Mouse (Mus musculus): ENCODE results near the gene Tnp1. TPM values are rescaled to one million over a fixed set of nuclear protein-coding genes. Genes with fewer than 3 reads are reported as not detected.

The Tnp1 gene
- total RNA-seq, 1 experiment, result not detected

GRCm38 (mm10) chr1:72969113-72969812 lies 46.4 kb downstream of the Tnp1 start:
- Histone ChIP-seq H3K9ac (ENCODE audit: insufficient read depth, low read depth, low read length, poor library complexity, severe bottlenecking) (no peak overlapping the region), H3K27ac (ENCODE audit: insufficient read depth, low read depth, low read length, poor library complexity, severe bottlenecking) (no peak overlapping the region), H3K4me3 (ENCODE audit: insufficient read depth in 1 of 2, low read depth in 1 of 2, low read length in 2 of 2, poor library complexity in 1 of 2, severe bottlenecking in 1 of 2) (no peak overlapping the region), H3K4me1 (ENCODE audit: control insufficient read depth in 2 of 2, insufficient read depth in 2 of 2, low read length in 2 of 2, poor library complexity in 1 of 2) (no peaks in the 10 kb centered on the region), H3K36me3 (ENCODE audit: control insufficient read depth, insufficient read depth, low read length, poor library complexity, severe bottlenecking) (no peaks in the 10 kb centered on the region), H3K9me3 (ENCODE audit: control insufficient read depth, insufficient read depth, low read depth, low read length) (no peaks in the 10 kb centered on the region)
- in situ Hi-C loops (cut with MboI; ENCODE audit: low sequenced_read_pairs in 2 of 2, unreplicated experiment in 2 of 2), result no loop called here
- no peak for DNase-seq (ENCODE audit: low read depth, low spot score)
- TF ChIP-seq MAFK (IDR thresholded peaks at IDR 0.05; ENCODE audit: insufficient read depth, low read depth, low read length), result no peak
- TF ChIP-seq ZC3H11A (IDR thresholded peaks at IDR 0.05; ENCODE audit: borderline replicate concordance, low read depth, low read length), result no peak
- TF ChIP-seq HCFC1 (IDR thresholded peaks at IDR 0.05; ENCODE audit: borderline replicate concordance, insufficient read depth, low read length), result no peak
- TF ChIP-seq CHD2 (IDR thresholded peaks at IDR 0.05; ENCODE audit: low read depth, low read length), result no peak
- no peak for TF ChIP-seq ZNF384 (IDR thresholded peaks at IDR 0.05; ENCODE audit: low read depth, low read length)

- Histone ChIP-seq H3K9ac (ENCODE audit: insufficient read depth, low read depth, low read length, poor library complexity, severe bottlenecking) (no peak overlapping the region), H3K4me3 (ENCODE audit: insufficient read depth in 1 of 2, low read depth in 1 of 2, low read length in 2 of 2, poor library complexity in 1 of 2, severe bottlenecking in 1 of 2) (no peak overlapping the region), H3K36me3 (ENCODE audit: control insufficient read depth, insufficient read depth, low read length, poor library complexity, severe bottlenecking) (no peaks in the 10 kb centered on the region), H3K27ac (ENCODE audit: insufficient read depth, low read depth, low read length, poor library complexity, severe bottlenecking) (no peak overlapping the region), H3K9me3 (ENCODE audit: control insufficient read depth, insufficient read depth, low read depth, low read length) (no peaks in the 10 kb centered on the region), H3K4me1 (ENCODE audit: control insufficient read depth in 2 of 2, insufficient read depth in 2 of 2, low read length in 2 of 2, poor library complexity in 1 of 2) (peaks cover 0 to 8% of the 10 kb centered on the region in 2 experiments; a peak in 2 of 4 replicates)
- in situ Hi-C loops (cut with MboI; ENCODE audit: low sequenced_read_pairs in 2 of 2, unreplicated experiment in 2 of 2), result no loop called here
- DNase-seq (ENCODE audit: low read depth, low spot score), result no peak
- TF ChIP-seq CHD2 (IDR thresholded peaks at IDR 0.05; ENCODE audit: low read depth, low read length) (no peak), ZC3H11A (IDR thresholded peaks at IDR 0.05; ENCODE audit: borderline replicate concordance, low read depth, low read length) (no peak), HCFC1 (IDR thresholded peaks at IDR 0.05; ENCODE audit: borderline replicate concordance, insufficient read depth, low read length) (no peak), MAFK (IDR thresholded peaks at IDR 0.05; ENCODE audit: insufficient read depth, low read depth, low read length) (no peak), ZNF384 (IDR thresholded peaks at IDR 0.05; ENCODE audit: low read depth, low read length) (no peak)
Observed at GRCm38 (mm10) chr1:72966423-72966822, 49.3 kb downstream of the Tnp1 start.

Other genes starting within 250 kb of the Tnp1 start
- gene Igfbp2, start 191.4 kb downstream of the Tnp1 start, total RNA-seq (2012; rRNA removed), result 1,066 and 2,076 TPM in 2 replicates
- 1.3 and 2.1 TPM in 2 replicates for gene Igfbp5, start 141.0 kb downstream of the Tnp1 start, total RNA-seq (2012; rRNA removed)

Measured in ES-E14 (cell line).